Mouse (Mus musculus): ENCODE measurements at regions not wholly inside any gene's neighbourhood (a gene's known extent, or its start where the extent isn't known, plus 50 kb on each side); places are given as distances from the start of the nearest gene placed in this dataset.

GRCm38 (mm10) chr9:13973600-13973999 is 146.1 kb downstream of the Fam76b start:
- no peaks in the 10 kb centered on the region for H3K36me3 ChIP-seq (ENCODE audit: insufficient read depth, low read length)
- H3K4me3 ChIP-seq (ENCODE audit: low read length): no peak overlapping the region
- ATAC-seq (no peak), DNase-seq (ENCODE audit: low spot score) (no peak)
- peaks cover 9% of the 10 kb centered on the region for H3K4me1 ChIP-seq (ENCODE audit: insufficient read depth, low read length)
- 75% methylated on average over 4 of the region's 4 CpGs for WGBS
- no peak overlapping the region for H3K9ac ChIP-seq (replicated peaks; ENCODE audit: low read length)
- H3K9me3 ChIP-seq (ENCODE audit: low read length): no peaks in the 10 kb centered on the region
- no peak overlapping the region for H3K4me2 ChIP-seq (ENCODE audit: low read depth, low read length)
- H3K27me3 ChIP-seq (ENCODE audit: insufficient read depth, low read length): no peaks in the 10 kb centered on the region
- TF ChIP-seq CTCF (IDR thresholded peaks at IDR 0.05; ENCODE audit: low read depth): no peak
- H3K27ac ChIP-seq: no peak overlapping the region

- H3K4me3 ChIP-seq (ENCODE audit: low read length): no peak overlapping the region
- no peaks in the 10 kb centered on the region for H3K9me3 ChIP-seq (ENCODE audit: low read length)
- ATAC-seq (no peak), DNase-seq (ENCODE audit: low spot score) (no peak)
- H3K36me3 ChIP-seq (ENCODE audit: insufficient read depth, low read length): no peaks in the 10 kb centered on the region
- H3K27me3 ChIP-seq (ENCODE audit: insufficient read depth, low read length): no peaks in the 10 kb centered on the region
- WGBS: 28% methylated on average over 1 of the region's 1 CpGs
- no peak for TF ChIP-seq CTCF (IDR thresholded peaks at IDR 0.05; ENCODE audit: low read depth)
- H3K4me2 ChIP-seq (ENCODE audit: low read depth, low read length): no peak overlapping the region
- H3K27ac ChIP-seq: no peak overlapping the region
- no peaks in the 10 kb centered on the region for H3K4me1 ChIP-seq (ENCODE audit: insufficient read depth, low read length)
- no peak overlapping the region for H3K9ac ChIP-seq (replicated peaks; ENCODE audit: low read length)
These were observed 147.4 kb downstream of the Fam76b start for GRCm38 (mm10) chr9:13974870-13975269.

- no peak; the same call in 1 of the 2 replicates for ATAC-seq
- 18% methylated on average over 6 of the region's 6 CpGs for whole genome bisulfite sequencing
- no peak overlapping the region for H3K9ac ChIP-seq (replicated peaks; ENCODE audit: low read length)
- no peaks in the 10 kb centered on the region for H3K9me3 ChIP-seq (ENCODE audit: low read length)
- H3K27ac ChIP-seq: no peak overlapping the region
- DNase-seq (ENCODE audit: low spot score): peak; percentile 34
- H3K4me3 ChIP-seq (ENCODE audit: low read length): no peak overlapping the region
- H3K36me3 ChIP-seq (ENCODE audit: insufficient read depth, low read length): no peaks in the 10 kb centered on the region
- no peaks in the 10 kb centered on the region for H3K4me1 ChIP-seq (ENCODE audit: insufficient read depth, low read length)
- no peak overlapping the region for H3K4me2 ChIP-seq (ENCODE audit: low read depth, low read length)
- no peaks in the 10 kb centered on the region for H3K27me3 ChIP-seq (ENCODE audit: insufficient read depth, low read length)
- no peak for TF ChIP-seq CTCF (IDR thresholded peaks at IDR 0.05; ENCODE audit: low read depth)
These were observed 151.3 kb downstream of the Fam76b start for GRCm38 (mm10) chr9:13978842-13979241.

- Histone ChIP-seq H3K9ac (replicated peaks; ENCODE audit: low read length) (no peak overlapping the region), H3K27ac (no peak overlapping the region), H3K36me3 (ENCODE audit: insufficient read depth, low read length) (no peaks in the 10 kb centered on the region), H3K27me3 (ENCODE audit: insufficient read depth, low read length) (no peaks in the 10 kb centered on the region), H3K4me2 (ENCODE audit: low read depth, low read length) (no peak overlapping the region), H3K4me3 (ENCODE audit: low read length) (no peak overlapping the region), H3K9me3 (ENCODE audit: low read length) (no peaks in the 10 kb centered on the region), H3K4me1 (ENCODE audit: insufficient read depth, low read length) (no peaks in the 10 kb centered on the region)
- ATAC-seq: no peak
- TF ChIP-seq CTCF (IDR thresholded peaks at IDR 0.05; ENCODE audit: low read depth): no peak
- no peak for DNase-seq (ENCODE audit: low spot score)
- 92% methylated on average over 8 of the region's 8 CpGs for WGBS
These were observed 160.0 kb downstream of the Fam76b start for GRCm38 (mm10) chr9:13987486-13987885.

GRCm38 (mm10) chr9:13988901-13989300 is 161.4 kb downstream of the Fam76b start:
- H3K9me3 ChIP-seq (ENCODE audit: low read length): no peaks in the 10 kb centered on the region
- no peak for ATAC-seq
- no peak overlapping the region for H3K9ac ChIP-seq (replicated peaks; ENCODE audit: low read length)
- no peaks in the 10 kb centered on the region for H3K27me3 ChIP-seq (ENCODE audit: insufficient read depth, low read length)
- DNase-seq (ENCODE audit: low spot score): no peak
- no peak overlapping the region for H3K27ac ChIP-seq
- no peaks in the 10 kb centered on the region for H3K36me3 ChIP-seq (ENCODE audit: insufficient read depth, low read length)
- WGBS: 56% methylated on average over 4 of the region's 4 CpGs
- H3K4me1 ChIP-seq (ENCODE audit: insufficient read depth, low read length): no peaks in the 10 kb centered on the region
- TF ChIP-seq CTCF (IDR thresholded peaks at IDR 0.05; ENCODE audit: low read depth): no peak
- no peak overlapping the region for H3K4me3 ChIP-seq (ENCODE audit: low read length)
- no peak overlapping the region for H3K4me2 ChIP-seq (ENCODE audit: low read depth, low read length)

- H3K36me3 ChIP-seq (ENCODE audit: insufficient read depth, low read length): no peaks in the 10 kb centered on the region
- DNase-seq (ENCODE audit: low spot score) (no peak), ATAC-seq (no peak)
- 62% methylated on average over 7 of the region's 7 CpGs for WGBS
- H3K4me3 ChIP-seq (ENCODE audit: low read length): no peak overlapping the region
- H3K4me2 ChIP-seq (ENCODE audit: low read depth, low read length): no peak overlapping the region
- H3K9ac ChIP-seq (replicated peaks; ENCODE audit: low read length): no peak overlapping the region
- no peaks in the 10 kb centered on the region for H3K9me3 ChIP-seq (ENCODE audit: low read length)
- H3K27me3 ChIP-seq (ENCODE audit: insufficient read depth, low read length): no peaks in the 10 kb centered on the region
- no peak for TF ChIP-seq CTCF (IDR thresholded peaks at IDR 0.05; ENCODE audit: low read depth)
- H3K27ac ChIP-seq: no peak overlapping the region
- H3K4me1 ChIP-seq (ENCODE audit: insufficient read depth, low read length): no peaks in the 10 kb centered on the region
These were observed 163.4 kb downstream of the Fam76b start for GRCm38 (mm10) chr9:13990960-13991359.

- no peak for TF ChIP-seq CTCF (IDR thresholded peaks at IDR 0.05; ENCODE audit: low read depth)
- Histone ChIP-seq H3K4me3 (ENCODE audit: low read length) (no peak overlapping the region), H3K36me3 (ENCODE audit: insufficient read depth, low read length) (no peaks in the 10 kb centered on the region), H3K27ac (no peak overlapping the region), H3K9me3 (ENCODE audit: low read length) (no peaks in the 10 kb centered on the region), H3K4me2 (ENCODE audit: low read depth, low read length) (no peak overlapping the region), H3K9ac (replicated peaks; ENCODE audit: low read length) (no peak overlapping the region), H3K27me3 (ENCODE audit: insufficient read depth, low read length) (no peaks in the 10 kb centered on the region), H3K4me1 (ENCODE audit: insufficient read depth, low read length) (no peaks in the 10 kb centered on the region)
- ATAC-seq: no peak
- no peak for DNase-seq (ENCODE audit: low spot score)
- WGBS: 89% methylated on average over 6 of the region's 6 CpGs
These were observed 165.2 kb downstream of the Fam76b start for GRCm38 (mm10) chr9:13992728-13993127.
